Comparison of ENCODE assay signal across 24 mouse cellular contexts in genomic region chr11:6036477-6036876, GRCm38 (mm10). TPM values are rescaled to one million over a fixed set of nuclear protein-coding genes. Genes with fewer than 3 reads are reported as not detected.
DNase-seq lines count a peak whose midpoint lies in the region; ATAC-seq and TF ChIP-seq lines count a peak whose summit lies in the region.
"Had no signal": no experiment of that assay in that cellular context is flagged by ENCODE, and none has a peak within 500 bp of the region (broad histone marks: within the 10 kb centered on the region; RNA-seq: fewer than 3 reads in every experiment).

No protein-coding gene starts in this region.

- ATAC-seq in hindbrain, embryonic 15.5 days (ENCODE audit: low FRiP score, low read depth) = no peak
- ATAC-seq in hindbrain, embryonic 12.5 days (ENCODE audit: low FRiP score) = no peak
- ATAC-seq in midbrain, embryonic 16.5 days = no peak
- ATAC-seq: forebrain, embryonic 16.5 days; intestine, postnatal 0 days; Patski had no signal

- DNase-seq in cerebellum, adult 2 months = no peak
- DNase-seq in cerebellum, adult 8-10 months = no peak
- DNase-seq in gastrocnemius, adult 2 months = peak; percentile 63
- no peak for DNase-seq in gastrocnemius, postnatal 36 days
- DNase-seq: adrenal gland, postnatal 25 days; heart, postnatal 36 days; kidney, adult 9 months; kidney, postnatal 10 days; layer of hippocampus, adult 9-11 months; liver; lung, adult 2 months; thymus, adult 2 months; thymus, postnatal 36 days had no signal

- no peak overlapping the region for H3K4me3 ChIP-seq in cerebellum, adult 2 months (replicated peaks; ENCODE audit: insufficient read depth, low read depth, low read length)
- no peak overlapping the region for H3K4me3 ChIP-seq in gastrocnemius, adult 2 months
- H3K4me3 ChIP-seq in hindbrain, embryonic 15.5 days = no peak overlapping the region
- no peak overlapping the region for H3K4me3 ChIP-seq in hindbrain, embryonic 12.5 days
- H3K4me3 ChIP-seq in midbrain, embryonic 16.5 days (ENCODE audit: low read depth, low read length) = no peak overlapping the region
- H3K4me3 ChIP-seq: erythroblast, embryonic 14.5 days; hindbrain, embryonic 13.5 days; megakaryocyte, embryonic 14.5 days; midbrain, embryonic 12.5 days had no signal

- intact Hi-C loops in gastrocnemius, adult 2 months (cut with DNase I) = loop anchor here (10.0 kb wide), 1 partner anchor 148 kb away; no protein-coding TSS in a partner anchor
- intact Hi-C loops in gastrocnemius, postnatal 36 days (cut with DNase I) = no loop called here

- H3K27me3 ChIP-seq in cerebellum, adult 2 months (ENCODE audit: control insufficient read depth, insufficient read depth, low read length) = no peaks in the 10 kb centered on the region
- H3K27me3 ChIP-seq in hindbrain, embryonic 15.5 days = no peaks in the 10 kb centered on the region
- H3K27me3 ChIP-seq in hindbrain, embryonic 12.5 days = no peaks in the 10 kb centered on the region; the same call in 1 of the 2 replicates
- H3K27me3 ChIP-seq in midbrain, embryonic 16.5 days (ENCODE audit: control insufficient read depth, insufficient read depth, low read depth, low read length) = no peaks in the 10 kb centered on the region
- H3K27me3 ChIP-seq: hindbrain, embryonic 13.5 days; midbrain, embryonic 12.5 days; Patski had no signal

- TF ChIP-seq POLR2A in cerebellum, adult 2 months (IDR thresholded peaks at IDR 0.05; ENCODE audit: borderline replicate concordance, insufficient read depth, low read length) = no peak

- no peak overlapping the region for H3K9ac ChIP-seq in hindbrain, embryonic 15.5 days
- H3K9ac ChIP-seq in hindbrain, embryonic 12.5 days = no peak overlapping the region
- H3K9ac ChIP-seq in midbrain, embryonic 16.5 days (ENCODE audit: low read depth, low read length) = no peak overlapping the region
- H3K9ac ChIP-seq: hindbrain, embryonic 13.5 days; liver, embryonic 14.5 days; midbrain, embryonic 12.5 days had no signal

- no peaks in the 10 kb centered on the region for H3K9me3 ChIP-seq in hindbrain, embryonic 15.5 days
- H3K9me3 ChIP-seq in hindbrain, embryonic 12.5 days (replicated peaks) = no peaks in the 10 kb centered on the region
- H3K9me3 ChIP-seq in midbrain, embryonic 16.5 days (replicated peaks; ENCODE audit: control insufficient read depth, low read length, poor library complexity, severe bottlenecking) = no peaks in the 10 kb centered on the region; the same call in 1 of the 2 replicates
- H3K9me3 ChIP-seq: hindbrain, embryonic 13.5 days; midbrain, embryonic 12.5 days had no signal

- H3K4me2 ChIP-seq in hindbrain, embryonic 15.5 days = no peak overlapping the region
- H3K4me2 ChIP-seq in hindbrain, embryonic 12.5 days (replicated peaks) = no peak overlapping the region
- no peak overlapping the region for H3K4me2 ChIP-seq in midbrain, embryonic 16.5 days (ENCODE audit: low read length)
- H3K4me2 ChIP-seq: hindbrain, embryonic 13.5 days; midbrain, embryonic 12.5 days had no signal

- 0 out of 2 replicates have a peak overlapping the region, but pooled peaks have one; percentile 7 for H3K27ac ChIP-seq in cerebellum, adult 2 months (ENCODE audit: insufficient read depth, low read length)
- H3K27ac ChIP-seq in gastrocnemius, adult 2 months = peak overlapping the region; percentile 95
- 0 out of 2 replicates have a peak overlapping the region, but pooled peaks have one; percentile 11 for H3K27ac ChIP-seq in hindbrain, embryonic 15.5 days (replicated peaks)
- H3K27ac ChIP-seq in hindbrain, embryonic 12.5 days = no peak overlapping the region
- no peak overlapping the region for H3K27ac ChIP-seq in midbrain, embryonic 16.5 days (ENCODE audit: low read length)
- H3K27ac ChIP-seq: hindbrain, embryonic 13.5 days; liver, embryonic 14.5 days; midbrain, embryonic 12.5 days had no signal

- TF ChIP-seq CTCF in cerebellum, adult 2 months (IDR thresholded peaks at IDR 0.05; ENCODE audit: borderline replicate concordance, insufficient read depth, low read depth, low read length) = no peak
- TF ChIP-seq CTCF in gastrocnemius, adult 2 months (IDR thresholded peaks at IDR 0.05) = no peak

- H3K4me1 ChIP-seq in cerebellum, adult 2 months (ENCODE audit: control insufficient read depth, insufficient read depth, low read length) = peaks cover 56% of the 10 kb centered on the region
- H3K4me1 ChIP-seq in hindbrain, embryonic 15.5 days (replicated peaks) = peaks cover 21% of the 10 kb centered on the region
- H3K4me1 ChIP-seq in hindbrain, embryonic 12.5 days = peaks cover 3% of the 10 kb centered on the region
- no peaks in the 10 kb centered on the region; the same call in 1 of the 2 replicates for H3K4me1 ChIP-seq in midbrain, embryonic 16.5 days (ENCODE audit: control insufficient read depth, insufficient read depth, low read length)
- H3K4me1 ChIP-seq: megakaryocyte, embryonic 14.5 days had no signal

- 77% methylated on average over 4 of the region's 4 CpGs for WGBS in cerebellum, adult 2 months
- 93% methylated on average over 4 of the region's 4 CpGs for WGBS in hindbrain, embryonic 15.5 days
- 90% methylated on average over 4 of the region's 4 CpGs for WGBS in hindbrain, embryonic 12.5 days
- 90% methylated on average over 4 of the region's 4 CpGs for WGBS in midbrain, embryonic 16.5 days

- H3K36me3 ChIP-seq in hindbrain, embryonic 15.5 days = no peaks in the 10 kb centered on the region
- H3K36me3 ChIP-seq in hindbrain, embryonic 12.5 days = no peaks in the 10 kb centered on the region
- no peaks in the 10 kb centered on the region for H3K36me3 ChIP-seq in midbrain, embryonic 16.5 days (ENCODE audit: control insufficient read depth, insufficient read depth, low read length)
- H3K36me3 ChIP-seq: hindbrain, embryonic 13.5 days; midbrain, embryonic 12.5 days had no signal

RNA-seq across cellular contexts. Expression of gene Camk2b, which starts 29.7 kb away (rescaled TPM):
- polyA plus RNA-seq in cerebellum, adult 2 months (2012; rRNA removed) = 479 and 518 TPM in 2 replicates
- total RNA-seq in gastrocnemius, adult 2 months (2021) = 100 to 1,000 TPM; 108 to 128 TPM
- total RNA-seq in gastrocnemius, postnatal 36 days (2021) = 100 to 1,000 TPM in 1 of 2 experiments, 10 to 100 TPM in 1; 95.5 to 115 TPM
- 125 and 145 TPM in 2 replicates for polyA plus RNA-seq in hindbrain, embryonic 15.5 days (2015; fragmentation: Nextera tagmentation; extraction: Ambion mirVana)
- polyA plus RNA-seq in hindbrain, embryonic 12.5 days (2016; fragmentation: Nextera tagmentation; extraction: Ambion mirVana) = 16.5 and 17.3 TPM in 2 replicates
- 150 and 163 TPM in 2 replicates for polyA plus RNA-seq in midbrain, embryonic 16.5 days (2015; fragmentation: Nextera tagmentation; extraction: Ambion mirVana)
- polyA plus RNA-seq: erythroblast, embryonic 14.5 days had no signal

Comparison
In these comparisons a context has a peak if more than half of its experiments do, and no peak if none do; other contexts are left out.
1. H3K27ac ChIP-seq: peak in cerebellum, adult 2 months (single experiment), gastrocnemius, adult 2 months (single experiment) and hindbrain, embryonic 15.5 days (single experiment); none in hindbrain, embryonic 12.5 days (single experiment) and midbrain, embryonic 16.5 days (single experiment).